Mouse (Mus musculus) stomach, embryonic 15.5 days (tissue): ENCODE measurements at regions not wholly inside any gene's neighbourhood (a gene's known extent, or its start where the extent isn't known, plus 50 kb on each side); places are given as distances from the start of the nearest gene placed in this dataset.

Source experiments
- ATAC-seq: fragments of 200-750 bp; cut with Nextera tagmentation; 2 replicates; pipeline ENCODE4 v1.8.0; 2017; ENCODE audit warnings: low read depth, moderate number of reproducible peaks, moderate TSS enrichment; ENCODE audit not compliant: insufficient read depth, low FRiP score
- H3K27ac ChIP-seq: fragments of 300-500 bp; sonication (generic); 2 replicates; pipeline ENCODE4 v1.5.1; 2015; ENCODE audit warnings: mild to moderate bottlenecking, inconsistent platforms
- H3K27me3 ChIP-seq: fragments of 300-500 bp; sonication (generic); replicated peaks from 2 replicates; pipeline ENCODE4 v1.6.1; 2015; ENCODE audit warnings: inconsistent platforms
- H3K36me3 ChIP-seq: fragments of 300-500 bp; sonication (generic); 2 replicates; pipeline ENCODE4 v1.6.1; 2015; ENCODE audit warnings: inconsistent platforms
- H3K4me1 ChIP-seq: fragments of 300-500 bp; sonication (generic); 2 replicates; pipeline ENCODE4 v1.6.1; 2015; ENCODE audit warnings: inconsistent platforms
- H3K4me2 ChIP-seq: fragments of 300-500 bp; sonication (generic); 2 replicates; pipeline ENCODE4 v1.6.1; 2015; ENCODE audit warnings: mild to moderate bottlenecking, inconsistent platforms
- H3K4me3 ChIP-seq: fragments of 300-500 bp; sonication (generic); replicated peaks from 2 replicates; pipeline ENCODE4 v1.5.1; 2015; ENCODE audit warnings: inconsistent platforms
- H3K9ac ChIP-seq: fragments of 300-500 bp; sonication (generic); 2 replicates; pipeline ENCODE4 v1.6.1; 2015; ENCODE audit warnings: inconsistent platforms
- H3K9me3 ChIP-seq: fragments of 300-500 bp; sonication (generic); 2 replicates; pipeline ENCODE4 v1.6.1; 2016; ENCODE audit warnings: inconsistent platforms
- WGBS: fragments of 180-500 bp; shearing (Covaris S2); methylation state at CpG from one replicate; pipeline ENCODE4 v1.1.7; 2015; 5-methylcytosine and 5-hydroxymethylcytosine counted together

GRCm38 (mm10) chr4:80002738-80003635 is 830.9 kb upstream of the Tyrp1 start:
- no peak overlapping the region for H3K4me3 ChIP-seq
- H3K36me3 ChIP-seq, result no peaks in the 10 kb centered on the region
- no peaks in the 10 kb centered on the region for H3K4me1 ChIP-seq
- no peaks in the 10 kb centered on the region for H3K27me3 ChIP-seq
- no peak overlapping the region for H3K4me2 ChIP-seq
- H3K27ac ChIP-seq, result no peak overlapping the region
- no peaks in the 10 kb centered on the region for H3K9me3 ChIP-seq
- ATAC-seq, result peak; percentile 100
- H3K9ac ChIP-seq, result no peak overlapping the region
- 91% methylated on average over 14 of the region's 14 CpGs for WGBS

- WGBS, result 85% methylated on average over 13 of the region's 13 CpGs
Observed at GRCm38 (mm10) chr4:80003636-80004365, 830.1 kb upstream of the Tyrp1 start.

GRCm38 (mm10) chr4:80004366-80004700 is 829.6 kb upstream of the Tyrp1 start:
- Histone ChIP-seq H3K27ac (no peak overlapping the region), H3K36me3 (no peaks in the 10 kb centered on the region), H3K9me3 (no peaks in the 10 kb centered on the region), H3K27me3 (no peaks in the 10 kb centered on the region), H3K4me2 (no peak overlapping the region), H3K9ac (no peak overlapping the region), H3K4me1 (no peaks in the 10 kb centered on the region), H3K4me3 (no peak overlapping the region)
- no peak for ATAC-seq
- WGBS, result 82% methylated on average over 4 of the region's 4 CpGs

More at GRCm38 (mm10) chr4:80003636-80004365, 830.1 kb upstream of the Tyrp1 start:
- H3K4me3 ChIP-seq, result no peak overlapping the region
- no peaks in the 10 kb centered on the region for H3K27me3 ChIP-seq
- no peaks in the 10 kb centered on the region for H3K4me1 ChIP-seq
- no peak overlapping the region for H3K27ac ChIP-seq
- no peaks in the 10 kb centered on the region for H3K9me3 ChIP-seq
- no peaks in the 10 kb centered on the region for H3K36me3 ChIP-seq
- peak; percentile 92 for ATAC-seq
- H3K9ac ChIP-seq, result no peak overlapping the region
- H3K4me2 ChIP-seq, result no peak overlapping the region

- Histone ChIP-seq H3K4me1 (no peaks in the 10 kb centered on the region), H3K36me3 (no peaks in the 10 kb centered on the region), H3K9ac (no peak overlapping the region), H3K27me3 (no peaks in the 10 kb centered on the region), H3K27ac (no peak overlapping the region), H3K4me2 (no peak overlapping the region), H3K4me3 (no peak overlapping the region), H3K9me3 (no peaks in the 10 kb centered on the region)
- ATAC-seq, result no peak
- 89% methylated on average over 4 of the region's 4 CpGs for WGBS
Observed at GRCm38 (mm10) chr4:80004788-80005187, 829.1 kb upstream of the Tyrp1 start.

- Histone ChIP-seq H3K36me3 (no peaks in the 10 kb centered on the region), H3K27ac (no peak overlapping the region), H3K4me3 (no peak overlapping the region), H3K27me3 (no peaks in the 10 kb centered on the region), H3K9me3 (no peaks in the 10 kb centered on the region), H3K9ac (no peak overlapping the region), H3K4me2 (no peak overlapping the region), H3K4me1 (no peaks in the 10 kb centered on the region)
- WGBS, result 58% methylated on average over 3 of the region's 3 CpGs
- no peak for ATAC-seq
Observed at GRCm38 (mm10) chr4:80027876-80028275, 806.0 kb upstream of the Tyrp1 start.

- H3K9ac ChIP-seq, result no peak overlapping the region
- no peak overlapping the region for H3K27ac ChIP-seq
- H3K4me2 ChIP-seq, result no peak overlapping the region
- whole genome bisulfite sequencing, result 72% methylated on average over 6 of the region's 6 CpGs
- no peaks in the 10 kb centered on the region for H3K9me3 ChIP-seq
- no peaks in the 10 kb centered on the region for H3K4me1 ChIP-seq
- no peak for ATAC-seq
- H3K36me3 ChIP-seq, result no peaks in the 10 kb centered on the region
- H3K27me3 ChIP-seq, result no peaks in the 10 kb centered on the region
- H3K4me3 ChIP-seq, result no peak overlapping the region
Observed at GRCm38 (mm10) chr4:80047956-80048355, 786.0 kb upstream of the Tyrp1 start.
